Mouse (Mus musculus) CD4-positive, CD25-positive, alpha-beta regulatory T cell (primary cell): Measurements from ENCODE around the gene Erg28. TPM values are rescaled to one million over a fixed set of nuclear protein-coding genes. Genes with fewer than 3 reads are reported as not detected.

Experiments
- polyA plus RNA-seq: library from polyadenylated mRNA; unstranded; fragments of 100-300 nt; shearing (Covaris generic); gene quantifications from one replicate; pipeline ENCODE4 v1.2.1, GENCODE M21; 2017

Gene Erg28
- 98.5 TPM for polyA plus RNA-seq

GRCm38 (mm10) chr12:85824438-85825264 is at the start of gene Erg28, which contains the start of gene Ttll5:
TSS of gene Erg28 (minus strand) at chr12:85824550.
TSS of gene Ttll5 (plus strand) at chr12:85824659.

Other genes with a start within 250 kb of the Erg28 start
- gene Jdp2, start 225.5 kb downstream of the Erg28 start, polyA plus RNA-seq, result 5.2 TPM
- gene Batf, start 137.9 kb downstream of the Erg28 start, polyA plus RNA-seq, result 146 TPM
- 0.59 TPM for gene Flvcr2, start 78.0 kb downstream of the Erg28 start, polyA plus RNA-seq
- gene Ttll5, start 109 bp upstream of the Erg28 start, polyA plus RNA-seq, result 11.8 TPM